Comparison of ENCODE assay signal across 7 mouse cellular contexts in genomic region chr7:38023451-38023850, GRCm38 (mm10). TPM values are rescaled to one million over a fixed set of nuclear protein-coding genes. Genes with fewer than 3 reads are reported as not detected.
DNase-seq lines count a peak whose midpoint lies in the region; ATAC-seq and TF ChIP-seq lines count a peak whose summit lies in the region.

Uri1 (minus strand) TSS chr7:38023551.

- no peak within 1 kb of the TSS for H3K9ac ChIP-seq in CH12.LX (ENCODE audit: insufficient read depth, low read depth)
- H3K9ac ChIP-seq in forebrain, embryonic 16.5 days (replicated peaks; ENCODE audit: low read depth, low read length) = no peak within 1 kb of the TSS
- no peak within 1 kb of the TSS for H3K9ac ChIP-seq in hindbrain, embryonic 13.5 days

- H3K4me2 ChIP-seq in CH12.LX (ENCODE audit: insufficient read depth, low read depth, poor library complexity, severe bottlenecking) = no peak within 1 kb of the TSS
- no peak within 1 kb of the TSS for H3K4me2 ChIP-seq in forebrain, embryonic 16.5 days (ENCODE audit: low read length)
- H3K4me2 ChIP-seq in hindbrain, embryonic 13.5 days = no peak within 1 kb of the TSS

- H3K27me3 ChIP-seq in CH12.LX (replicated peaks) = peaks cover 26% of the 10 kb centered on the region
- peaks cover 13% of the 10 kb centered on the region for H3K27me3 ChIP-seq in Patski
- no peaks in the 10 kb centered on the region for H3K27me3 ChIP-seq in forebrain, embryonic 16.5 days (replicated peaks; ENCODE audit: control insufficient read depth, insufficient read depth, low read length)
- 0 out of 2 replicates have a peak, but pooled peaks cover 5% of the 10 kb centered on the region for H3K27me3 ChIP-seq in hindbrain, embryonic 13.5 days

- peaks cover 0 to 6% of the 10 kb centered on the region in 2 experiments; a peak in 2 of 4 replicates for H3K4me1 ChIP-seq in CH12.LX (ENCODE audit: control insufficient read depth in 1 of 2, insufficient read depth in 2 of 2)
- H3K4me1 ChIP-seq in forebrain, embryonic 16.5 days (replicated peaks; ENCODE audit: control insufficient read depth, insufficient read depth, low read length) = no peaks in the 10 kb centered on the region
- no peaks in the 10 kb centered on the region for H3K4me1 ChIP-seq in hindbrain, embryonic 13.5 days (replicated peaks)

- in situ Hi-C loops in CH12.LX (cut with MboI; ENCODE audit: low pct_ligation_motif_present, low pct_unique_long_range_greater_than_20kb, low sequenced_read_pairs) = loop anchor here (5.0 kb wide), 1 partner anchor 39 kb away; no protein-coding TSS in a partner anchor
- in situ Hi-C loops in Patski (cut with MboI; ENCODE audit: low pct_unique_long_range_greater_than_20kb) = no loop called here

- TF ChIP-seq POLR2A in CH12.LX (IDR thresholded peaks at IDR 0.05; ENCODE audit: low read depth, low read length) = no peak

- no peak for TF ChIP-seq EP300 in CH12.LX (IDR thresholded peaks at IDR 0.05; ENCODE audit: low read length)

- H3K4me3 ChIP-seq in CH12.LX (replicated peaks in 1 of 3; ENCODE audit: low read depth in 2 of 3, low read length in 2 of 3, poor library complexity in 1 of 3) = no peak within 1 kb of the TSS
- no peak within 1 kb of the TSS for H3K4me3 ChIP-seq in forebrain, embryonic 16.5 days (replicated peaks; ENCODE audit: low read length)
- H3K4me3 ChIP-seq in hindbrain, embryonic 13.5 days = no peak within 1 kb of the TSS
- no peak within 1 kb of the TSS for H3K4me3 ChIP-seq in macrophage (ENCODE audit: inconsistent target)

- ATAC-seq in Patski = no peak
- no peak for ATAC-seq in forebrain, embryonic 16.5 days
- no peak for ATAC-seq in hindbrain, embryonic 13.5 days (ENCODE audit: low FRiP score)

- TF ChIP-seq CTCF in CH12.LX (conservative IDR thresholded peaks at IDR 0.05 in 1 of 2, IDR thresholded peaks at IDR 0.05 in 1 of 2; ENCODE audit: low read depth in 2 of 2, low read length in 2 of 2) = no peak
- TF ChIP-seq CTCF in Patski (IDR thresholded peaks at IDR 0.05) = no peak

- H3K27ac ChIP-seq in CH12.LX (ENCODE audit: insufficient read depth, low read depth) (no peak within 1 kb of the TSS), macrophage (no peak within 1 kb of the TSS)
- H3K27ac ChIP-seq in forebrain, embryonic 16.5 days (ENCODE audit: low read length) = no peak within 1 kb of the TSS
- H3K27ac ChIP-seq in hindbrain, embryonic 13.5 days = no peak within 1 kb of the TSS

- no peaks in the 10 kb centered on the region for H3K79me2 ChIP-seq in CH12.LX (replicated peaks; ENCODE audit: control insufficient read depth, extremely low read depth, insufficient read depth, poor library complexity, severe bottlenecking)
- H3K79me2 ChIP-seq in macrophage (ENCODE audit: inconsistent target) = no peaks in the 10 kb centered on the region

- TF ChIP-seq RAD21 in CH12.LX (IDR thresholded peaks at IDR 0.05; ENCODE audit: low read depth, low read length) = no peak

- dilution Hi-C loops in CH12.LX (cut with MboI; ENCODE audit: extremely low pct_ligation_motif_present, extremely low pct_unique_long_range_greater_than_20kb, low sequenced_read_pairs) = no loop called here

- H3K36me3 ChIP-seq in CH12.LX (replicated peaks in 1 of 2; ENCODE audit: control insufficient read depth in 1 of 2, insufficient read depth in 1 of 2, low read length in 1 of 2) (no peaks in the 10 kb centered on the region), macrophage (ENCODE audit: inconsistent target) (no peaks in the 10 kb centered on the region)
- H3K36me3 ChIP-seq in forebrain, embryonic 16.5 days (ENCODE audit: control insufficient read depth, insufficient read depth) = no peaks in the 10 kb centered on the region
- H3K36me3 ChIP-seq in hindbrain, embryonic 13.5 days = no peaks in the 10 kb centered on the region

- DNase-seq in CH12.LX (ENCODE audit: extremely low read depth) = no peak
- no peak for DNase-seq in Patski (ENCODE audit: low read depth, low spot score)
- no peak for DNase-seq in spleen, postnatal 10 days (ENCODE audit: low spot score in 2 of 2)
- no peak for DNase-seq in kidney, postnatal 14 days

- POLR2A ChIA-PET in Patski (lab: Charles Lee) = no interaction called here

- WGBS in forebrain, embryonic 16.5 days = 92% methylated on average over 8 of the region's 8 CpGs
- 91% methylated on average over 8 of the region's 8 CpGs for WGBS in hindbrain, embryonic 13.5 days
- 97% methylated on average over 8 of the region's 8 CpGs for WGBS in macrophage (ENCODE audit: missing documents)

- no peaks in the 10 kb centered on the region for H3K9me3 ChIP-seq in CH12.LX (replicated peaks; ENCODE audit: low read length)
- no peaks in the 10 kb centered on the region for H3K9me3 ChIP-seq in forebrain, embryonic 16.5 days (ENCODE audit: control insufficient read depth, low read length)
- H3K9me3 ChIP-seq in hindbrain, embryonic 13.5 days = no peaks in the 10 kb centered on the region

- CTCF ChIA-PET in Patski (lab: Charles Lee) = no interaction called here

TF ChIP-seq in CH12.LX, 34 proteins besides CTCF, POLR2A, EP300 and RAD21:
- TF ChIP-seq JUN (IDR thresholded peaks at IDR 0.05; ENCODE audit: insufficient read depth, low read depth, low read length) (no peak), USF1 (IDR thresholded peaks at IDR 0.05; ENCODE audit: low read depth, low read length) (no peak), SMC3 (IDR thresholded peaks at IDR 0.05; ENCODE audit: low read depth, low read length) (no peak), HCFC1 (IDR thresholded peaks at IDR 0.05; ENCODE audit: low read depth, low read length) (no peak), RCOR1 (conservative IDR thresholded peaks at IDR 0.05; ENCODE audit: low read depth, low read length) (no peak), E2F4 (IDR thresholded peaks at IDR 0.05; ENCODE audit: insufficient replicate concordance, low read depth, low read length) (no peak), GABPA (IDR thresholded peaks at IDR 0.05; ENCODE audit: insufficient replicate concordance, low read depth, low read length) (no peak), MEF2A (IDR thresholded peaks at IDR 0.05; ENCODE audit: borderline replicate concordance, low read depth, low read length) (no peak), NELFE (IDR thresholded peaks at IDR 0.05; ENCODE audit: low read depth, low read length) (no peak), MAZ (IDR thresholded peaks at IDR 0.05; ENCODE audit: low read depth, low read length) (no peak), BHLHE40 (IDR thresholded peaks at IDR 0.05; ENCODE audit: low read depth, low read length) (no peak), TCF12 (IDR thresholded peaks at IDR 0.05; ENCODE audit: low read depth, low read length) (no peak), MYC (IDR thresholded peaks at IDR 0.05; ENCODE audit: low read depth, low read length) (no peak), CHD2 (IDR thresholded peaks at IDR 0.05; ENCODE audit: low read length) (no peak), ELF1 (IDR thresholded peaks at IDR 0.05; ENCODE audit: low read depth, low read length) (no peak)

RNA-seq across cellular contexts. Expression of gene Uri1, which starts in this region (rescaled TPM):
- total RNA-seq in CH12.LX (2012; rRNA removed) (30.7 and 37.1 TPM in 2 replicates), CH12.LX (2014; rRNA removed) (53.1 and 53.3 TPM in 2 replicates)
- polyA plus RNA-seq in CH12.LX (2012; ENCODE audit: insufficient read length, low read depth) (41.4 and 50.1 TPM in 2 replicates), Patski (2021) (46.6 TPM), macrophage (2018) (12.3 to 23.6 TPM (median 20.9 TPM) in 3 replicates)
- 35.9 and 43.9 TPM in 2 replicates for polyA plus RNA-seq in forebrain, embryonic 16.5 days (2015; fragmentation: Nextera tagmentation; extraction: Ambion mirVana)
- 35.7 and 36.1 TPM in 2 replicates for polyA plus RNA-seq in hindbrain, embryonic 13.5 days (2015; fragmentation: Nextera tagmentation; extraction: Ambion mirVana)
- 10 to 100 TPM in 21 of 26 experiments, 1 to 10 TPM in 5; 3.4 to 59.3 (median 39.3) TPM for total RNA-seq in macrophage (2018; cell fraction: chromatin; rRNA removed)
- total RNA-seq in macrophage (2018; cell fraction: cytosol; rRNA removed) = 10 to 100 TPM; 12.7 to 23.2 (median 17.8) TPM
- 10 to 100 TPM in 20 of 26 experiments, 1 to 10 TPM in 6; 5.3 to 46.9 (median 24.0) TPM for total RNA-seq in macrophage (2018; cell fraction: nucleus; rRNA removed)
